Mouse (Mus musculus) liver, adult 2 months (tissue): ENCODE measurements around the gene Ugdh.

ENCODE experiments used
- CTCF ChIP-seq: fragments of 200-500 bp; IDR thresholded peaks from 2 replicates; pipeline ENCODE4 v1.5.1; 2011; ENCODE audit warnings: low read depth, low read length, control low read depth
- POLR2A ChIP-seq: fragments of 200-500 bp; IDR thresholded peaks from 2 replicates; pipeline ENCODE4 v1.6.1; 2011; ENCODE audit warnings: low read length, control low read depth; ENCODE audit not compliant: insufficient read depth; ENCODE audit errors: extremely low read depth

DNA sequence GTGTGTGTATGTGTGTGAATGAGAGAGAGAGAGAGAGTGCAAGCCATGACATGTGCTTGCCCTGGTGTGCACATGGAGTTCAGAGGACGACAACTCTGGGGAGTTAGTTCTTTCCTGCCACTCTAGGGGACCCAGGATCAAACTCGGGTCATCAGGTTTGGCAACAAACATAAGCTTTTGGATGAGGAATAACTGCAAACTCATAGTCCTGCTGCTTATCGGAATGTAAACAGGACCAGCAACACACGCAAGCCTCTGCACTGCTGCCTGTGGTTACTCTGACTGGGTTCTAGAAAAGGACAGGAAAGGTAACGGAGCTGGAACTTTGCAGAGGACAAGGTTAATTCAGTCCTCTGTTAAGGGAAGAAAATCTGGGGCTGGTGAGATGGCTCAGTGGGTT lies 10.5 kb downstream of the Ugdh start:
- TF ChIP-seq CTCF, result no peak
- no peak for TF ChIP-seq POLR2A
